Mouse (Mus musculus) liver, adult 2 months (tissue): ENCODE data around the gene A930018P22Rik.

Experiments used
- CTCF ChIP-seq: fragments of 200-500 bp; IDR thresholded peaks from 2 replicates; pipeline ENCODE4 v1.5.1; 2011; ENCODE audit warnings: low read depth, low read length, control low read depth
- POLR2A ChIP-seq: fragments of 200-500 bp; IDR thresholded peaks from 2 replicates; pipeline ENCODE4 v1.6.1; 2011; ENCODE audit warnings: low read length, control low read depth; ENCODE audit not compliant: insufficient read depth; ENCODE audit errors: extremely low read depth

GRCm38 (mm10) chr2:104120312-104120711 lies 2.3 kb upstream of the A930018P22Rik start:
- TF ChIP-seq CTCF (peak; percentile 45), POLR2A (no peak)
